Mouse (Mus musculus): Measurements from ENCODE around the gene Gpr107.

GRCm38 (mm10) chr2:31105279-31105678 lies 46.8 kb upstream of the Gpr107 start:
- TF ChIP-seq POLR2A (IDR thresholded peaks at IDR 0.05; ENCODE audit: extremely low read depth, insufficient read depth, low read length): no peak
- no peak for TF ChIP-seq CTCF (IDR thresholded peaks at IDR 0.05; ENCODE audit: extremely low read depth, insufficient read depth, low read length)

Data from cortical plate, adult 2 months (tissue).